ENCODE assay signal across 25 mouse cellular contexts in the genomic region with DNA sequence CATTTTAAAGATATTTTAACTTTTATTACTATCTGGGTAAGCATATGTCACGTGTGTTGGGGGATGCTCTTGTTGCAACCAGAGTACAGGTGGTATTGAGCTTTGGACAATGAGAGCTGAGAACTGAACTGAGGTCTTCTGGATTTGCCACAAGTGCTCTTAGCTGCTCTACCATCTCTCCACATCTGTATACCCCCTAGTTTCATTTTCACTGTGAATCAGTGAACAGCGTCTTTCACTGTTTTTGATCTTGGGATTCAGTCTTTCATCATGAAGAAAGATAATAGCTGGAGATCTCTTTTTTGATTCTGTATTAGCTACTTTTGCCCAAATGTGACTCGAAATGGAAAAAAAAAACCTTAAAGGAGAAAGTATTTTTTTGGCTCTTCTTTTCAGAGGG.
"Had no signal": no experiment of that assay in that cellular context is flagged by ENCODE, and none has a peak within 500 bp of the region (broad histone marks: within the 10 kb centered on the region; RNA-seq: fewer than 3 reads in every experiment).

No protein-coding gene starts in this region.

- H3K4me1 ChIP-seq: embryonic facial prominence, embryonic 10.5 days; embryonic facial prominence, embryonic 12.5 days; embryonic facial prominence, embryonic 13.5 days; embryonic facial prominence, embryonic 15.5 days; forebrain, embryonic 12.5 days; forebrain, embryonic 13.5 days; forebrain, embryonic 15.5 days; heart, embryonic 10.5 days had no signal

- H3K36me3 ChIP-seq: embryonic facial prominence, embryonic 12.5 days; forebrain, embryonic 12.5 days; forebrain, embryonic 15.5 days; heart, embryonic 10.5 days had no signal

- H3K9ac ChIP-seq: embryonic facial prominence, embryonic 12.5 days; embryonic facial prominence, embryonic 13.5 days; embryonic facial prominence, embryonic 15.5 days; forebrain, embryonic 12.5 days; forebrain, embryonic 13.5 days; forebrain, embryonic 15.5 days; forebrain, postnatal 0 days had no signal

- H3K27me3 ChIP-seq: embryonic facial prominence, embryonic 12.5 days; embryonic facial prominence, embryonic 13.5 days; embryonic facial prominence, embryonic 15.5 days; forebrain, embryonic 12.5 days; forebrain, embryonic 13.5 days; forebrain, embryonic 15.5 days had no signal

- H3K4me2 ChIP-seq: embryonic facial prominence, embryonic 12.5 days; embryonic facial prominence, embryonic 13.5 days; embryonic facial prominence, embryonic 15.5 days; forebrain, embryonic 12.5 days; forebrain, embryonic 13.5 days; forebrain, embryonic 15.5 days; heart, embryonic 11.5 days had no signal

- H3K9me3 ChIP-seq: embryonic facial prominence, embryonic 10.5 days; embryonic facial prominence, embryonic 12.5 days; embryonic facial prominence, embryonic 13.5 days; embryonic facial prominence, embryonic 15.5 days; forebrain, embryonic 12.5 days; forebrain, embryonic 13.5 days; forebrain, embryonic 15.5 days; heart, embryonic 10.5 days had no signal

- DNase-seq: cerebellum, adult 9-10 months; cerebellum, adult 9-11 months; cerebellum, postnatal 10 days; cerebellum, postnatal 14 days; cerebellum, postnatal 25 days; cerebellum, postnatal 36 days; embryo, embryonic 11 days; forebrain, postnatal 0 days; gastrocnemius, adult 2 months; gastrocnemius, postnatal 14 days; gastrocnemius, postnatal 25 days; gastrocnemius, postnatal 36 days; heart, adult 11 months; heart, adult 18-20 months; heart, adult 2 months had no signal

- H3K27ac ChIP-seq: embryonic facial prominence, embryonic 10.5 days; embryonic facial prominence, embryonic 12.5 days; embryonic facial prominence, embryonic 13.5 days; embryonic facial prominence, embryonic 15.5 days; forebrain, embryonic 12.5 days; forebrain, embryonic 13.5 days; forebrain, embryonic 15.5 days; gastrocnemius, adult 2 months; heart, adult 2 months; heart, embryonic 10.5 days had no signal

- H3K4me3 ChIP-seq: embryonic facial prominence, embryonic 10.5 days; embryonic facial prominence, embryonic 12.5 days; embryonic facial prominence, embryonic 13.5 days; embryonic facial prominence, embryonic 15.5 days; erythroblast, embryonic 14.5 days; forebrain, embryonic 12.5 days; forebrain, embryonic 13.5 days; forebrain, embryonic 15.5 days; gastrocnemius, adult 2 months; heart, adult 2 months; heart, embryonic 10.5 days had no signal
